Mouse (Mus musculus) liver, embryonic 14.5 days (tissue): ENCODE results near the gene Tspan15. TPM values are rescaled to one million over a fixed set of nuclear protein-coding genes. Genes with fewer than 3 reads are reported as not detected.

Source experiments
- ATAC-seq: fragments of 200-750 bp; cut with Nextera tagmentation; 2 replicates; pipeline ENCODE4 v1.8.0; 2017; ENCODE audit warnings: moderate number of reproducible peaks, mild to moderate bottlenecking, moderate library complexity; ENCODE audit not compliant: insufficient read depth
- DNase-seq, 3 experiments: peaks; one replicate each; pipeline ENCODE4 v3.0.0-alpha.2; 2012 to 2013; ENCODE audit warnings: low read depth in 3 of 3, low spot score in 3 of 3
- H3K27ac ChIP-seq: fragments of 300-500 bp; sonication (generic); 2 replicates; pipeline ENCODE4 v1.5.1; 2014; ENCODE audit warnings: moderate library complexity, mild to moderate bottlenecking, control low read depth, inconsistent platforms
- H3K27me3 ChIP-seq: fragments of 300-500 bp; sonication (generic); 2 replicates; pipeline ENCODE4 v1.6.1; 2014; ENCODE audit warnings: mild to moderate bottlenecking, low read length, moderate library complexity; ENCODE audit not compliant: control insufficient read depth, insufficient read depth
- H3K36me3 ChIP-seq: fragments of 300-500 bp; sonication (generic); replicated peaks from 2 replicates; pipeline ENCODE4 v1.6.1; 2014; ENCODE audit warnings: low read depth; ENCODE audit not compliant: control insufficient read depth, insufficient read depth
- H3K4me1 ChIP-seq, 2 experiments: fragments of 200-500 bp in 1 of 2; fragments of 300-500 bp in 1 of 2; sonication (generic) in 1 of 2; replicated peaks; 2 replicates each; pipeline ENCODE4 v1.6.1; 2012 to 2014; ENCODE audit warnings: antibody characterized with exemption in 1 of 2, inconsistent platforms in 1 of 2, low read length in 1 of 2; ENCODE audit not compliant: control insufficient read depth in 2 of 2, insufficient read depth in 2 of 2
- H3K4me2 ChIP-seq: fragments of 300-500 bp; sonication (generic); 2 replicates; pipeline ENCODE4 v1.6.1; 2014; ENCODE audit warnings: low read depth, mild to moderate bottlenecking, control low read depth, moderate library complexity
- H3K4me3 ChIP-seq, 2 experiments: fragments of 200-500 bp in 1 of 2; fragments of 300-500 bp in 1 of 2; sonication (generic) in 1 of 2; 2 replicates each; pipeline ENCODE4 v1.5.1; 2012 to 2014; ENCODE audit warnings: low read depth in 2 of 2, low read length in 2 of 2, mild to moderate bottlenecking in 2 of 2, control low read depth in 1 of 2, inconsistent platforms in 1 of 2, moderate library complexity in 1 of 2; ENCODE audit not compliant: insufficient read depth in 1 of 2
- H3K9ac ChIP-seq: fragments of 300-500 bp; sonication (generic); replicated peaks from 2 replicates; pipeline ENCODE4 v1.6.1; 2014; ENCODE audit warnings: mild to moderate bottlenecking, control low read depth, moderate library complexity
- H3K9me3 ChIP-seq: fragments of 300-500 bp; sonication (generic); 2 replicates; pipeline ENCODE4 v1.6.1; 2016; ENCODE audit warnings: low read length, mixed read lengths; ENCODE audit not compliant: control insufficient read depth
- CTCF ChIP-seq: IDR thresholded peaks from 2 replicates; pipeline ENCODE4 v1.5.1; 2016; ENCODE audit warnings: antibody characterized with exemption, low read depth, control low read depth
- EP300 ChIP-seq: IDR thresholded peaks from 2 replicates; pipeline ENCODE4 v1.6.1; 2016; ENCODE audit warnings: antibody characterized with exemption, low read depth
- WGBS: fragments of 180-500 bp; shearing (Covaris S2); extraction: QIAGEN DNeasy Blood & Tissue Kit; methylation state at CpG from one replicate; pipeline ENCODE4 v1.1.7; 2014; ENCODE audit not compliant: insufficient replicate concordance; 5-methylcytosine and 5-hydroxymethylcytosine counted together
- polyA plus RNA-seq, 2 experiments: library from polyadenylated mRNA; depleted of rRNA in 1 of 2; stranded (reverse) in 1 of 2; unstranded in 1 of 2; fragments of >200 nt; fragmentation: Nextera tagmentation in 1 of 2; extraction: Ambion mirVana in 1 of 2; gene quantifications; 2 replicates each; pipeline versions ENCODE4 v1.2.1 to v1.2.3; 2012 to 2014

Tspan15 gene
- polyA plus RNA-seq, 2 experiments = 7.3 TPM

DNA sequence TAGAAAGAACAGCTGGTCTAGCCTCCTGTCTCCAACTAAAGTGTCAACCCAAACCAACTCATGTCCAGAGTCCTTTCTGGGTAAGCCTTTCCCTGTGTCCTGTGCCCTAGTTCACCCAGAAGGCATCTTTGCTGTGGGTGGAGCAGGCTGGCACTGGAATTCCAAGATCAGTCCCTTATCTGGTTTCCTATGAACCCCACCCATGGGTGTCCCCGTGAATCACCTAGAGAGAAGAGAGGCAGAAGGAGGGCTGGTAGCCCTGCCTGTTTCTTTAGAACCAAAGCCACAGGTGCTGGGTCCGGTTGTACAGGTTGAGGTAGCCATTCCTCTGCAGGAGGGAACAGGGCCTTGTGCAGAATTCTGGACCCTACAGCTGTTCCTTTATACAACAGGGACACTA, 9.4 kb downstream of the Tspan15 start:
- H3K9me3 ChIP-seq = no peaks in the 10 kb centered on the region
- DNase-seq = no peak
- no peak for TF ChIP-seq EP300
- no peak for TF ChIP-seq CTCF
- H3K4me2 ChIP-seq = peak overlapping the region; percentile 35
- H3K36me3 ChIP-seq = no peaks in the 10 kb centered on the region
- no peak overlapping the region for H3K27ac ChIP-seq
- WGBS = 30% methylated on average over 2 of the region's 2 CpGs
- H3K27me3 ChIP-seq = no peaks in the 10 kb centered on the region
- ATAC-seq = peak; percentile 44; the same call in 1 of the 2 replicates
- peaks cover 30 to 40% of the 10 kb centered on the region in 2 experiments for H3K4me1 ChIP-seq
- no peak overlapping the region for H3K4me3 ChIP-seq
- no peak overlapping the region; the same call in 1 of the 2 replicates for H3K9ac ChIP-seq

DNA sequence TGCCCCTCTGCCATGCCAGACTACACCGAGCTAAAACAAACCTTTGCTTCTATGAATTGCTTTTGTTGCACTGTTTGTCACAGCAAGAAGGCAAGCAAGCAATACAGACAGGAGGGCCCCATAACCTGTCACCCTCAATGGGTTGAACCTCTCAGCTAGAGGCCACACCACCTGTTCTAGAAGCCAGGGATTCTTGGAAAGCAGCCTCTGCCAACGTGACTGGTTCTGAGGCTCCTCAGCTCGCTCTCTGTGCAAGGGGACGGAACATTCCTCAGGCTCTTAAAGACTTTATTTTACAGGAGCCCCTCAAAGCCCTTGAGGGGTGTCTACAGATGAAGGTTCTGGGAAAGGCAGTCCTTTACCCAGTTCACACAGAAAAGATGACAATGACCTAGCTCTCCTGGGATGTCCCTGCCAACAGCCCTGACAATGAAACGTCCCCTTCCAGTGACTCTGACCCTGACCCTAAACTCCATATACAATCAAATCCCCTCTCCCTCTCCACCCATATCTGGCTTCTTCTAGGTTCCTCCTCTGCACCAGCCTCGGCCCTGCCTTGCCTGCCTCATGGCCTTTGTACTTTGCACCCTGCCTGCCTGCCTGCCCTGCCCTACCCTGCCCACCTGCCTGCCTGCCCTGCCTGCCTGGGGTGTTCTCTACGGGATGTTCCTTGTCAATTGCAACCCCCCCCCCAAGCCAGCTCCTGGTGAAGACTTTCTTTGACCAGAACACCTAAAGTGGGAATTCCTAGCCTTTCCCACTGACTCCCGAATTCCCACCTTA, 10.1 kb downstream of the Tspan15 start:
- Histone ChIP-seq H3K27me3 (no peaks in the 10 kb centered on the region), H3K36me3 (no peaks in the 10 kb centered on the region), H3K9me3 (no peaks in the 10 kb centered on the region), H3K4me1 (peaks cover 33 to 46% of the 10 kb centered on the region in 2 experiments), H3K4me3 (no peak overlapping the region), H3K4me2 (no peak overlapping the region), H3K27ac (no peak overlapping the region), H3K9ac (no peak overlapping the region)
- DNase-seq = no peak
- WGBS = 55% methylated on average over 8 of the region's 8 CpGs
- ATAC-seq = no peak
- TF ChIP-seq EP300 = no peak
- no peak for TF ChIP-seq CTCF

DNA sequence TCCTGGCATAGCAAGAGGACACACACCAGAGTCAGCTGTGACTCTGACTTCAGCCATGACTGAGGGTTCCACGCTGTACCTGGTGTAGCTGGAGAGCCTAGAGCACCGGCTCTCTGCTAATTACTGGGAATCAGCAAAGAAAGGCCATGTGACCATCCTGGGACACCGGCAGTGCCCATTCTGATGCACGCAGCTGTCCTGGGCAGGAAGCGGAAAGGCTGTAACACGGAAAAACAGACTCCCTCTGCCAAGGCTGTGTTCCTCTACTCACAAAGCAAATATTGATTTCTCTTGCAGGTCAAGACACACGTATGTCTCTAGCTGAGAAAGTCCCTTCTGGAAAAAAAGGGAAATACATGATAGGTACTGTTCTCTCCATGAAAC, 12.3 kb downstream of the Tspan15 start:
- DNase-seq = no peak
- Histone ChIP-seq H3K4me2 (no peak overlapping the region), H3K4me1 (peaks cover 45 to 58% of the 10 kb centered on the region in 2 experiments)

GRCm38 (mm10) chr10:62218044-62218788, 12.8 kb downstream of the Tspan15 start:
- H3K4me1 ChIP-seq = peaks cover 47 to 64% of the 10 kb centered on the region in 2 experiments
- WGBS = 56% methylated on average over 19 of the region's 19 CpGs
- no peak overlapping the region for H3K9ac ChIP-seq
- no peaks in the 10 kb centered on the region for H3K9me3 ChIP-seq
- no peaks in the 10 kb centered on the region for H3K36me3 ChIP-seq
- no peak overlapping the region; the same call in 1 of the 2 replicates for H3K4me2 ChIP-seq
- H3K4me3 ChIP-seq = no peak overlapping the region
- ATAC-seq (no peak), DNase-seq (peak in 1 of 3 experiments; percentile 19)
- H3K27ac ChIP-seq = no peak overlapping the region
- no peaks in the 10 kb centered on the region for H3K27me3 ChIP-seq
- TF ChIP-seq CTCF (no peak), EP300 (no peak)

More for the DNA sequence above, 12.3 kb downstream of the Tspan15 start:
- Histone ChIP-seq H3K27me3 (no peaks in the 10 kb centered on the region), H3K36me3 (no peaks in the 10 kb centered on the region), H3K9me3 (no peaks in the 10 kb centered on the region), H3K27ac (no peak overlapping the region), H3K9ac (no peak overlapping the region), H3K4me3 (no peak overlapping the region)
- ATAC-seq = no peak
- WGBS = 79% methylated on average over 7 of the region's 7 CpGs
- TF ChIP-seq EP300 (no peak), CTCF (no peak)

DNA sequence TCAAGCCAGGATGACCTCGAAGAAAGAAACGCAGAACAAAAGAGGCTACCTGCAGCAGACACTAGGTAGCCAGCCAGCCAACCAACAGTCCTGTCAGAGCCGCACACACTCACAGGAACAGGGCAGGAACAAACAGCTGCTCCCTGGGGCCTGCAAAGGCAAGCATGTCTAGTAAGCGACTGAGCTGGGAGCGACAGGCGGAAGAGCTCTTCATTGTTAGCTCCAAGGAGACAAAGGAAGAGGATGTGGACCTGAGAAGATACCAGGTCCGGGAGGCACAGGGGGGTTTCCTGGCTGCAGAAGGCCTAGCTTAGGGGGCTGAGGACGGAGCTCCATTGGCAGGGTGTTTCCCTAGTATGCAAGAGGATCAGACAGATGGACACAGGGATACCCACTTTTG, 13.9 kb downstream of the Tspan15 start:
- Histone ChIP-seq H3K4me1 (peaks cover 47 to 70% of the 10 kb centered on the region in 2 experiments), H3K4me2 (peak overlapping the region; percentile 68), H3K36me3 (no peaks in the 10 kb centered on the region), H3K27ac (peak overlapping the region; percentile 83), H3K9me3 (no peaks in the 10 kb centered on the region), H3K27me3 (no peaks in the 10 kb centered on the region), H3K4me3 (no peak overlapping the region), H3K9ac (peak overlapping the region; percentile 43)
- DNase-seq = no peak
- 27% methylated on average over 8 of the region's 8 CpGs for WGBS
- no peak for ATAC-seq
- no peak for TF ChIP-seq CTCF
- no peak for TF ChIP-seq EP300
